Mouse (Mus musculus) embryonic facial prominence, embryonic 14.5 days (tissue): ENCODE results near the gene Clec1b. TPM values are rescaled to one million over a fixed set of nuclear protein-coding genes. Genes with fewer than 3 reads are reported as not detected.

ENCODE experiments used
- ATAC-seq: fragments of 200-750 bp; cut with Nextera tagmentation; 2 replicates; pipeline ENCODE4 v1.8.0; 2017; ENCODE audit warnings: low read depth, moderate number of reproducible peaks, moderate TSS enrichment
- DNase-seq: peaks from one replicate; pipeline ENCODE4 v3.0.0-alpha.2; 2015; ENCODE audit warnings: low spot score
- H3K27ac ChIP-seq: fragments of 300-500 bp; sonication (generic); replicated peaks from 2 replicates; pipeline ENCODE4 v1.5.1; 2014; ENCODE audit warnings: low read depth, mild to moderate bottlenecking, low read length, moderate library complexity
- H3K27me3 ChIP-seq: fragments of 300-500 bp; sonication (generic); replicated peaks from 2 replicates; pipeline ENCODE4 v1.6.1; 2014; ENCODE audit warnings: low read length; ENCODE audit not compliant: control insufficient read depth, insufficient read depth
- H3K36me3 ChIP-seq: fragments of 300-500 bp; sonication (generic); 2 replicates; pipeline ENCODE4 v1.6.1; 2014; ENCODE audit warnings: low read length, mixed read lengths; ENCODE audit not compliant: control insufficient read depth, insufficient read depth
- H3K4me1 ChIP-seq: fragments of 300-500 bp; sonication (generic); 2 replicates; pipeline ENCODE4 v1.6.1; 2014; ENCODE audit warnings: antibody characterized with exemption, low read length; ENCODE audit not compliant: control insufficient read depth, insufficient read depth
- H3K4me2 ChIP-seq: fragments of 300-500 bp; sonication (generic); 2 replicates; pipeline ENCODE4 v1.6.1; 2014; ENCODE audit warnings: low read depth, mild to moderate bottlenecking, low read length, moderate library complexity, mixed read lengths
- H3K4me3 ChIP-seq: fragments of 300-500 bp; sonication (generic); 2 replicates; pipeline ENCODE4 v1.5.1; 2014; ENCODE audit warnings: low read depth, mild to moderate bottlenecking, low read length
- H3K9ac ChIP-seq: fragments of 300-500 bp; sonication (generic); 2 replicates; pipeline ENCODE4 v1.6.1; 2014; ENCODE audit warnings: low read depth, mild to moderate bottlenecking, low read length, moderate library complexity, mixed read lengths
- H3K9me3 ChIP-seq: fragments of 300-500 bp; sonication (generic); 2 replicates; pipeline ENCODE4 v1.6.1; 2016; ENCODE audit warnings: low read length; ENCODE audit not compliant: control insufficient read depth
- WGBS: fragments of 180-500 bp; shearing (Covaris S2); extraction: QIAGEN DNeasy Blood & Tissue Kit; methylation state at CpG from one replicate; pipeline ENCODE4 v1.1.7; 2014; 5-methylcytosine and 5-hydroxymethylcytosine counted together
- polyA plus RNA-seq: library from polyadenylated mRNA; unstranded; fragments of >200 nt; fragmentation: Nextera tagmentation; extraction: Ambion mirVana; gene quantifications from 2 replicates; pipeline ENCODE4 v1.2.1, GENCODE M21; 2014

Clec1b gene
- polyA plus RNA-seq, 1 experiment from 2014 or later: 1.6 TPM

GRCm38 (mm10) chr6:129423040-129423733, 26.1 kb downstream of the Clec1b start:
- H3K27me3 ChIP-seq: no peaks in the 10 kb centered on the region
- ATAC-seq (peak; percentile 92), DNase-seq (peak; percentile 89)
- no peak overlapping the region for H3K4me3 ChIP-seq
- H3K9ac ChIP-seq: no peak overlapping the region
- WGBS: 59% methylated on average over 4 of the region's 4 CpGs
- 0 out of 2 replicates have a peak overlapping the region, but pooled peaks have one; percentile 0 for H3K27ac ChIP-seq
- no peak overlapping the region for H3K4me2 ChIP-seq
- no peaks in the 10 kb centered on the region for H3K9me3 ChIP-seq
- no peaks in the 10 kb centered on the region for H3K36me3 ChIP-seq
- H3K4me1 ChIP-seq: 0 out of 2 replicates have a peak, but pooled peaks cover 7% of the 10 kb centered on the region

GRCm38 (mm10) chr6:129423734-129424072, 26.6 kb downstream of the Clec1b start:
- no peak overlapping the region for H3K4me2 ChIP-seq
- 0 out of 2 replicates have a peak, but pooled peaks cover 7% of the 10 kb centered on the region for H3K4me1 ChIP-seq
- no peak overlapping the region for H3K27ac ChIP-seq
- H3K27me3 ChIP-seq: no peaks in the 10 kb centered on the region
- H3K9ac ChIP-seq: no peak overlapping the region
- WGBS: 0% methylated on average over 1 of the region's 1 CpGs
- no peaks in the 10 kb centered on the region for H3K36me3 ChIP-seq
- H3K9me3 ChIP-seq: no peaks in the 10 kb centered on the region
- DNase-seq: peak; percentile 37
- ATAC-seq: peak; percentile 76
- no peak overlapping the region for H3K4me3 ChIP-seq

DNA sequence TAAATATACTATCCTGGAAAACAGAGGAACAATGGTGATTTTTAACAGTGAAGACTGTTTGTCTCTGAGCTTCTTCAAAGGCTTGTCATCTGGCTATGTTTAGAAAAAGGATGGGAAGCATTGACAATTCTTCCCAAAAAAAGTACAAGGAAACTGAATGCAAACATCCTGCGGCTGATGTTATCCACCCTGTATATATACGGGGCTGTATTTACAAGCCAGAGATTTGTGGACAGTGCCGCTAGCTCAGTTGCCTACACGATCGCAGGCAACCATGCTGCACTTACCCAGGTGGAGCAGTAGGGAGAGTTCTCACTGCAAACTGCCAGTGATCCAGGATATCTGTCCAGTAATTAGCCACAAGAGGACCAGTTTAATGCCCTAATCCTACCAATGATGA, 28.1 kb downstream of the Clec1b start:
- Histone ChIP-seq H3K4me3 (no peak overlapping the region), H3K9ac (no peak overlapping the region), H3K27ac (no peak overlapping the region), H3K4me2 (no peak overlapping the region), H3K27me3 (no peaks in the 10 kb centered on the region), H3K4me1 (0 out of 2 replicates have a peak, but pooled peaks cover 7% of the 10 kb centered on the region), H3K9me3 (no peaks in the 10 kb centered on the region), H3K36me3 (no peaks in the 10 kb centered on the region)
- ATAC-seq (no peak), DNase-seq (peak; percentile 2)
- 66% methylated on average over 5 of the region's 5 CpGs for WGBS

- H3K36me3 ChIP-seq: no peaks in the 10 kb centered on the region
- H3K9ac ChIP-seq: no peak overlapping the region
- H3K4me1 ChIP-seq: 0 out of 2 replicates have a peak, but pooled peaks cover 7% of the 10 kb centered on the region
- DNase-seq (peak; percentile 22), ATAC-seq (no peak)
- 23% methylated on average over 5 of the region's 5 CpGs for WGBS
- no peaks in the 10 kb centered on the region for H3K27me3 ChIP-seq
- no peak overlapping the region for H3K4me2 ChIP-seq
- no peak overlapping the region for H3K4me3 ChIP-seq
- no peaks in the 10 kb centered on the region for H3K9me3 ChIP-seq
- no peak overlapping the region for H3K27ac ChIP-seq
Observed at GRCm38 (mm10) chr6:129425812-129426211, 28.7 kb downstream of the Clec1b start.

DNA sequence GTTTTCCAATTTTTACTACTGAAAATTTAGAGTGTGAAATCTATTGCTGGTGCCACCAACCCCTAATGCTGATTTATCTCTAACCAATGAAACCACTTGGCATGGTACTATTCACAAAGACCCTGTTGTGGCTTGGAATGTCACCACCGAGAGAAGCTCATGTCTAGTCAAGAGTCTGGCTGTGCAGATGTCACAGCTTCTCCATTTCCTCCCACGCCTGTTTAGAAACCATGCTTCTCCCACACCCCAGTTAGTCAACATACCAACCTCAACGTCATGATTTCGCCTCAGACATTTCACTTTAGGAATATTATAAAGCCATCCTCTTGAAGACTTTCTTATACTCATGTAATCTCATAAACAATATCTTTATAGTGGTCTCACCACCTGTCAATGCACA, 30.2 kb downstream of the Clec1b start:
- WGBS: 75% methylated on average over 4 of the region's 4 CpGs
- ATAC-seq (no peak), DNase-seq (no peak)
- Histone ChIP-seq H3K9me3 (no peaks in the 10 kb centered on the region), H3K4me2 (no peak overlapping the region), H3K27ac (no peak overlapping the region), H3K4me1 (0 out of 2 replicates have a peak, but pooled peaks cover 7% of the 10 kb centered on the region), H3K27me3 (no peaks in the 10 kb centered on the region), H3K36me3 (no peaks in the 10 kb centered on the region), H3K9ac (no peak overlapping the region), H3K4me3 (no peak overlapping the region)

- no peaks in the 10 kb centered on the region for H3K27me3 ChIP-seq
- H3K4me2 ChIP-seq: no peak overlapping the region
- ATAC-seq (no peak), DNase-seq (no peak)
- no peak overlapping the region for H3K9ac ChIP-seq
- no peaks in the 10 kb centered on the region for H3K9me3 ChIP-seq
- no peaks in the 10 kb centered on the region for H3K4me1 ChIP-seq
- H3K27ac ChIP-seq: no peak overlapping the region
- 77% methylated on average over 5 of the region's 5 CpGs for WGBS
- H3K4me3 ChIP-seq: no peak overlapping the region
- H3K36me3 ChIP-seq: no peaks in the 10 kb centered on the region
Observed at GRCm38 (mm10) chr6:129434239-129434638, 37.1 kb downstream of the Clec1b start.

- Histone ChIP-seq H3K9ac (no peak overlapping the region), H3K36me3 (no peaks in the 10 kb centered on the region), H3K27me3 (no peaks in the 10 kb centered on the region), H3K9me3 (no peaks in the 10 kb centered on the region), H3K4me2 (no peak overlapping the region), H3K4me1 (no peaks in the 10 kb centered on the region), H3K4me3 (no peak overlapping the region), H3K27ac (no peak overlapping the region)
- no peak for ATAC-seq
- 84% methylated on average over 3 of the region's 3 CpGs for WGBS
- no peak for DNase-seq
Observed at GRCm38 (mm10) chr6:129436025-129436424, 38.9 kb downstream of the Clec1b start.

DNA sequence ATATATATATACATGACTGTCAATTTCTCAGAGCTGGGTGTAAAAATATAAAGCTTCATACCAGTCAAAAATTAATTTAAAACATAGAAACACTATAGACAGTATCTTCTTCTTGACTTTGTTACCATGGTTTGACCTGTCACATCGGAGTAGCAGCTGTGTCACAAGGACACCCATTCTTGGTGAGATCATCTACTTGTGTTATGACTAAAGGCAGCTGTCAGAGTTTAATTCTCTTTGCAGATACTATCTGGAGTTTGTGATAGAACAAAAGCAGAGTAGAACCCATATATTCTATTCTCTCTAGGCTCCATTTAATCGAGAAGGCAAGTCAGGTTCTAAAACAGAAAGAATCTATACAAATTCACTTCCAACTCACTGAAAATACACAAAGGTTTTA, 40.9 kb downstream of the Clec1b start:
- no peaks in the 10 kb centered on the region for H3K27me3 ChIP-seq
- H3K4me1 ChIP-seq: no peaks in the 10 kb centered on the region
- H3K36me3 ChIP-seq: no peaks in the 10 kb centered on the region
- no peak overlapping the region for H3K9ac ChIP-seq
- H3K27ac ChIP-seq: no peak overlapping the region
- ATAC-seq (no peak), DNase-seq (no peak)
- H3K4me3 ChIP-seq: no peak overlapping the region
- H3K9me3 ChIP-seq: no peaks in the 10 kb centered on the region
- no peak overlapping the region for H3K4me2 ChIP-seq
- WGBS: 85% methylated on average over 2 of the region's 2 CpGs

DNA sequence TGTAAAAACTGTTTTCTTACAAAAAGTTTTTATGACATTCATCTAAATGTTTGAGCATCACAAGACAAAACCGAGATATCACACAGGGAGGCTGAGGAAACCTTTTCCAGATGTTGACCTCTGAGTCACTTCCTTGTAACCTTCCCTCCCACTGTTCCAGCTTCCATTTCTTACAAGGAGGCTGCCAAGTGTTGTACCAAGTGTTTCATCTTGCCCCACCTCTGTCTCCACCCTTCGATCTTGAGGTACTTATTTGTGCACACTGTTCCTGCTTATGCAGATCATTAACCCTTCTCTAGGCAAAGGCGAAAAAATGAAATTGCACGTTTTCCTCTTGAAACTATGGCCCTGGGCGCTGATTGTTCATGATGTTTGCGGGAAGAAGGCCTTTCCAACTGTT, 52.6 kb downstream of the Clec1b start:
- Histone ChIP-seq H3K9me3 (no peaks in the 10 kb centered on the region), H3K4me1 (no peaks in the 10 kb centered on the region), H3K4me2 (no peak overlapping the region), H3K4me3 (no peak overlapping the region), H3K27ac (no peak overlapping the region), H3K9ac (no peak overlapping the region), H3K27me3 (no peaks in the 10 kb centered on the region), H3K36me3 (no peaks in the 10 kb centered on the region)
- WGBS: 56% methylated on average over 6 of the region's 6 CpGs
- peak; percentile 2 for DNase-seq
- no peak for ATAC-seq
